Mouse (Mus musculus) myocyte (in vitro differentiated cells): ENCODE data around the gene Sdr9c7. TPM values are rescaled to one million over a fixed set of nuclear protein-coding genes. Genes with fewer than 3 reads are reported as not detected.

Experiments used
- H3K27me3 ChIP-seq: one replicate; pipeline ENCODE4 v1.6.1; 2011; ENCODE audit not compliant: control insufficient read depth, insufficient read depth, insufficient read length
- H3K36me3 ChIP-seq: one replicate; pipeline ENCODE4 v1.6.1; 2011; ENCODE audit not compliant: control insufficient read depth, insufficient read depth
- H3K4me2 ChIP-seq: one replicate; pipeline ENCODE4 v1.6.1; 2011; ENCODE audit warnings: low read depth, control low read depth
- H3K4me3 ChIP-seq: one replicate; pipeline ENCODE4 v1.5.1; 2011; ENCODE audit warnings: mild to moderate bottlenecking, control low read depth, moderate library complexity
- H3K79me2 ChIP-seq: one replicate; pipeline ENCODE4 v1.6.1; 2011; ENCODE audit not compliant: control insufficient read depth, insufficient read depth
- H3ac ChIP-seq: one replicate; pipeline ENCODE4 v1.6.1; 2011; ENCODE audit not compliant: control insufficient read depth, insufficient read length
- CEBPB ChIP-seq: IDR thresholded peaks from 2 replicates; pipeline ENCODE4 v1.6.1; 2011; ENCODE audit warnings: mild to moderate bottlenecking, moderate library complexity; ENCODE audit not compliant: poor library complexity, insufficient read depth, severe bottlenecking
- E2F4 ChIP-seq: IDR thresholded peaks from one replicate; pipeline ENCODE4 v1.6.1; 2011; ENCODE audit warnings: mild to moderate bottlenecking, control low read depth, moderate library complexity; ENCODE audit not compliant: insufficient read depth
- MAX ChIP-seq: IDR thresholded peaks from one replicate; pipeline ENCODE4 v1.6.1; 2011; ENCODE audit warnings: low read depth, mild to moderate bottlenecking, control low read depth
- MYOD1 ChIP-seq, 3 experiments: IDR thresholded peaks; one replicate each; pipeline ENCODE4 v1.6.1; 2011; ENCODE audit warnings: control low read depth in 2 of 3, low read depth in 2 of 3, mild to moderate bottlenecking in 2 of 3, moderate library complexity in 1 of 3; ENCODE audit not compliant: insufficient read length in 2 of 3, control insufficient read depth in 1 of 3
- MYOG ChIP-seq, 3 experiments: IDR thresholded peaks; one replicate each; pipeline ENCODE4 v1.6.1; 2011; ENCODE audit warnings: control low read depth in 2 of 3, low read depth in 2 of 3, mild to moderate bottlenecking in 2 of 3; ENCODE audit not compliant: insufficient read length in 2 of 3, control insufficient read depth in 1 of 3, insufficient read depth in 1 of 3
- POLR2A ChIP-seq: IDR thresholded peaks from one replicate; pipeline ENCODE4 v1.6.1; 2011; ENCODE audit warnings: low read depth, mild to moderate bottlenecking, control low read depth, moderate library complexity; ENCODE audit not compliant: insufficient read length
- POLR2AphosphoS2 ChIP-seq: IDR thresholded peaks from one replicate; pipeline ENCODE4 v1.6.1; 2011; ENCODE audit warnings: low read depth, control low read depth; ENCODE audit not compliant: insufficient read length
- REST ChIP-seq: IDR thresholded peaks from one replicate; pipeline ENCODE4 v1.6.1; 2011; ENCODE audit warnings: mild to moderate bottlenecking, control low read depth, moderate library complexity; ENCODE audit not compliant: insufficient read depth, insufficient read length
- SRF ChIP-seq: IDR thresholded peaks from one replicate; pipeline ENCODE4 v1.6.1; 2011; ENCODE audit warnings: low read depth; ENCODE audit not compliant: control insufficient read depth, insufficient read length
- TCF12 ChIP-seq: IDR thresholded peaks from one replicate; pipeline ENCODE4 v1.6.1; 2011; ENCODE audit warnings: mild to moderate bottlenecking, control low read depth; ENCODE audit not compliant: poor library complexity, insufficient read depth, severe bottlenecking
- TCF3 ChIP-seq: IDR thresholded peaks from one replicate; pipeline ENCODE4 v1.6.1; 2011; ENCODE audit warnings: low read depth, control low read depth; ENCODE audit not compliant: insufficient read length
- USF1 ChIP-seq: IDR thresholded peaks from one replicate; pipeline ENCODE4 v1.6.1; 2011; ENCODE audit warnings: low read depth, mild to moderate bottlenecking, control low read depth, moderate library complexity
- polyA plus RNA-seq: library from polyadenylated mRNA; unstranded; fragments of >200 nt; fragmentation: generic; extraction: Trizol; gene quantifications from one replicate; pipeline ENCODE4 v1.2.1, GENCODE M21; 2012; ENCODE audit warnings: missing spikeins

The Sdr9c7 gene
- polyA plus RNA-seq, 1 experiment = not detected

DNA sequence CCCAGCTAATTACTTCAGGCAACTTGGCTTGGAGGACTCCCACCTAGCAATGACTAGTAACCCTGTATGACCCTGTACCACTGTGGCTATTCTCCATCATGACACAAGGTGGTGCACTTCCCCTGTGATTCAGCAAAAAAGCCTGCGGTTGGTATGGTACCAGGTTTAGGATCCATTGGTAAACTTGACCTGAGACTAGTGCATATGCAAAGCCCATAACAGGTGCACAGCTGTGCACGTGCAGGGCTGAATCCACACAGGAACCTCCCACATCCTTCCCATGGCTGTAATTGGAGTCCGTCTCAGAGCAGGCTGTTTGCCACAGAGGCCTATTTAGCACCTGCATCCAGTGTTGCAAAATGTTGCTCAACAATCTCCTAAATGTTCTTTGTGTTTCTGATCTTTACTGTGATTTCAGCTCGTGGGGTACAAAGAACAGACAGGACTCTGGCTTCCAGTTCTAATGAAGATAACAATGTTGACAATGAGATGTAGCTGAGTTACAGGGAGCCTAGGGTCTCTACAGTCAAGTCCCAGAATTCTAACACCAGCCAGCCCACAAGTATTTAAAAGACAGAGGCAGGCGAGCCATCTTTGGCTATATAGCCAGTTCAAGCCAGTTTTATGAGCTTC is 47.2 kb downstream of the Sdr9c7 start:
- Histone ChIP-seq H3K4me2 (no peak overlapping the region), H3K4me3 (no peak overlapping the region), H3K36me3 (no peaks in the 10 kb centered on the region), H3ac (no peak overlapping the region), H3K79me2 (no peaks in the 10 kb centered on the region), H3K27me3 (peaks cover 18% of the 10 kb centered on the region)
- TF ChIP-seq POLR2AphosphoS2 (no peak), REST (no peak), MYOD1 (IDR thresholded peaks at IDR 0.05; ENCODE audit: control insufficient read depth in 1 of 3, insufficient read length in 2 of 3, low read depth in 2 of 3) (no peak), MAX (no peak), TCF3 (no peak), TCF12 (no peak), USF1 (no peak)

DNA sequence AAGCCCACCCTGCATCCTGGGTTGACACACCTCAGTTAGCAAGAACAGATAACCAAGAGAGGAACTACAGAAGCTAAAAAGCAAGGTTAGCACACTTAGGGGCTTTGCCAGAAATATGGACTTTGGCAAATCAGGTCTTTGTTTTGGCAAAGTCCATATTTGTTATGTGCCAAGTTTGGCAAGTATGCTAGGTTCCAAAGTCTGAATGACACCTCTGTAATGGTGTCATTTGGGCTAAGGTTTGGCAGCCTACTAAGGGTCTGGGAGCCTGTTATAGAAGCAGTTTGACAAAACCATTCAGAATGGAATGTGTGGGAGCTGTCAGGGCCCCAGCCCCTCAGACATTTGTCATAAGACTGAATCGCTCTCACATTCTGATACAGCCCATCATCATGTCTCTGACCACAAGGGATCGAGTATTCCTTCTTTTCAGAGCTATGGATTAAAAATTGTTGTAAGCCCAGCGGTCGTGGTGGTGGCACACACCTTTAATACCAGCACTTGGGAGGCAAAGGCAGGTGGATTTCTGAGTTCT is 51.3 kb downstream of the Sdr9c7 start:
- Histone ChIP-seq H3K4me2 (no peak overlapping the region), H3K27me3 (peaks cover 29% of the 10 kb centered on the region), H3K4me3 (no peak overlapping the region), H3K36me3 (no peaks in the 10 kb centered on the region), H3K79me2 (no peaks in the 10 kb centered on the region), H3ac (no peak overlapping the region)
- TF ChIP-seq MYOD1 (IDR thresholded peaks at IDR 0.05; ENCODE audit: control insufficient read depth in 1 of 3, insufficient read length in 2 of 3, low read depth in 2 of 3) (no peak), REST (no peak), MAX (no peak), POLR2AphosphoS2 (no peak), TCF12 (no peak)

DNA sequence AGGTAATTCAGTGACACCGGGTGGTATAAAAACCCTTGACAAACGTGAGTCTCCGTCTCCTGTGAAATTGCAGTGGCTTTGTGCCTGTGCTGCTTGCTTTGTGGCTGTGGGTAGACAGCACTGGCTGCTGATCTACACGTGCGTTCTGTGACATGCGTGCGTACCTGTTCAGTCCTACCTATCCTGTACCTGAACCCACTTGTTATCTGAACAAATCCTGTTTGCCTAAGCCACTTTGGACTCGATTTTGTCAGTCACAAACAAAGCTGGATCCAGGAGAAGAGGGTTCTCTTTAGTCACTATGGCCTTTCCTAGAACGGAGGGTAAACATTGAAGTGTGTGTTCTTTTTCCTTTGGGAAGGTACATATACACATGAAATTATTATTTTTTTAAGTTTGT is 53.1 kb downstream of the Sdr9c7 start:
- Histone ChIP-seq H3K27me3 (peaks cover 29% of the 10 kb centered on the region), H3K4me3 (no peak overlapping the region), H3K4me2 (no peak overlapping the region), H3K36me3 (no peaks in the 10 kb centered on the region), H3K79me2 (no peaks in the 10 kb centered on the region), H3ac (no peak overlapping the region)
- TF ChIP-seq TCF12 (no peak), CEBPB (no peak), REST (no peak), MYOG (IDR thresholded peaks at IDR 0.05; ENCODE audit: control insufficient read depth in 1 of 3, insufficient read depth in 1 of 3, insufficient read length in 2 of 3, low read depth in 2 of 3) (no peak), USF1 (no peak), SRF (no peak), POLR2AphosphoS2 (no peak), MAX (no peak), POLR2A (no peak), MYOD1 (IDR thresholded peaks at IDR 0.05; ENCODE audit: control insufficient read depth in 1 of 3, insufficient read length in 2 of 3, low read depth in 2 of 3) (no peak), TCF3 (no peak), E2F4 (no peak)

DNA sequence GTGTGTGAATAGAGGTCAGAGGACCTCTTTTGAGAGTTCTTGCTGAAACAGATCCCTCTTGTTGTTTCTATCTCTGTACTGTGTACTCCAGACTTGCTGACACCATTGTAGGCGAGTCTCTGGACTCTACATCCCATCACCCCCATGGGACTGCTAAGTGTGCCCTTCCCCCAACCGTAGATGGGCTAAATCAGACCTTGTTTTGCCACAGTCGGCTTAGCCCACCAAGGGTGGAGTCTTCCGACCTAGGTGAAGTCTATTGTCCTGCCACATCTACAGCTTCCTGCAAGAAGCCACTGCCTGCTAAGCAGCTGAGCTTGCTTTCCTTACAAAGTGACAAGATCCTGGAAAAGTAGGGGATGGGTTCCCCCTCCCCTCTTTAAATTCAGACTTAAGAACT is 53.5 kb downstream of the Sdr9c7 start:
- no peaks in the 10 kb centered on the region for H3K36me3 ChIP-seq
- peaks cover 29% of the 10 kb centered on the region for H3K27me3 ChIP-seq
- H3K4me3 ChIP-seq = no peak overlapping the region
- H3K79me2 ChIP-seq = no peaks in the 10 kb centered on the region
- H3K4me2 ChIP-seq = no peak overlapping the region
- TF ChIP-seq SRF (no peak), REST (no peak), CEBPB (no peak), TCF12 (no peak), MAX (no peak)
- no peak overlapping the region for H3ac ChIP-seq

DNA sequence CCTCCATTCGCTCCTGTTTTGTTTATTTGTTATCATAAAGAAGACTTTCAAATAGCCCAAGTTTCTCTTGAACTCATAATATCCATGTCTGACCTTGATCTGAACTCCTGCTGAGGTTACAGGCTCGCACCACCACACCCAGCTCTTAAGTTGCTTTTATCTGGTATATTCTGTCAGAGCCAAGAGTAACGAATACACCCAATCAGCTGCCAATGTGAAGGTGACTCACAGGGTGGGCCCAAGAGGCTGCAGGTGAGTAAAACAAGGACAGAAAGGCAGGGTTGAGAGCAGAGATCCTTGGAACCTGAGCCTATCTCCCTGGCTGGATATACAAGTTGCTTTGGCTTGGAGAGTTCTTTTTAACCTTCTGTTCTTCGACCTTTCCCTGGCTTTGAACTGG is 56.7 kb downstream of the Sdr9c7 start:
- Histone ChIP-seq H3K79me2 (no peaks in the 10 kb centered on the region), H3K36me3 (no peaks in the 10 kb centered on the region), H3ac (no peak overlapping the region), H3K4me3 (no peak overlapping the region), H3K4me2 (no peak overlapping the region), H3K27me3 (peaks cover 16% of the 10 kb centered on the region)
- no peak for TF ChIP-seq MYOG (IDR thresholded peaks at IDR 0.05; ENCODE audit: control insufficient read depth in 1 of 3, insufficient read depth in 1 of 3, insufficient read length in 2 of 3, low read depth in 2 of 3)
- TF ChIP-seq TCF3 = no peak
- TF ChIP-seq REST = no peak
- no peak for TF ChIP-seq TCF12
- TF ChIP-seq POLR2A = no peak
- no peak for TF ChIP-seq MYOD1 (IDR thresholded peaks at IDR 0.05; ENCODE audit: control insufficient read depth in 1 of 3, insufficient read length in 2 of 3, low read depth in 2 of 3)
- no peak for TF ChIP-seq USF1
- TF ChIP-seq POLR2AphosphoS2 = no peak
- no peak for TF ChIP-seq MAX
